Mouse (Mus musculus): ENCODE measurements around the gene Crp.

- TF ChIP-seq CTCF (IDR thresholded peaks at IDR 0.05; ENCODE audit: extremely low read depth, insufficient read length, insufficient replicate concordance, low read depth, low read length) (no peak), POLR2A (IDR thresholded peaks at IDR 0.05; ENCODE audit: low read depth, low read length) (no peak)
Measured at GRCm38 (mm10) chr1:172848171-172848570, 150.3 kb downstream of the Crp start.
